Mouse (Mus musculus): ENCODE results near the gene Wdr31. TPM values are rescaled to one million over a fixed set of nuclear protein-coding genes. Genes with fewer than 3 reads are reported as not detected.

Gene Wdr31
- polyA plus RNA-seq, 1 experiment from 2014 or later, result 6.8 TPM

GRCm38 (mm10) chr4:62515490-62515889, 44.8 kb upstream of the Wdr31 start:
- no peak for ATAC-seq (ENCODE audit: insufficient read depth, low FRiP score)

GRCm38 (mm10) chr4:62514995-62515394, 44.3 kb upstream of the Wdr31 start:
- peaks cover 14% of the 10 kb centered on the region for H3K36me3 ChIP-seq (ENCODE audit: control insufficient read depth, insufficient read depth, low read length)
- H3K9ac ChIP-seq (ENCODE audit: low read length), result peak overlapping the region; percentile 33; the same call in 1 of the 2 replicates
- H3K4me3 ChIP-seq (replicated peaks; ENCODE audit: low read length), result no peak overlapping the region
- peak overlapping the region; percentile 52 for H3K27ac ChIP-seq (ENCODE audit: low read length)
- no peaks in the 10 kb centered on the region for H3K27me3 ChIP-seq (ENCODE audit: control insufficient read depth, insufficient read depth, low read length)
- peak overlapping the region; percentile 81 for H3K4me2 ChIP-seq (ENCODE audit: low read depth, low read length)
- H3K4me1 ChIP-seq (ENCODE audit: control insufficient read depth, insufficient read depth, low read length), result peaks cover 42% of the 10 kb centered on the region
- no peak for ATAC-seq (ENCODE audit: insufficient read depth, low FRiP score)
- H3K9me3 ChIP-seq (replicated peaks; ENCODE audit: control insufficient read depth, low read length), result no peaks in the 10 kb centered on the region
- WGBS, result 81% methylated on average over 7 of the region's 7 CpGs

More at GRCm38 (mm10) chr4:62515490-62515889, 44.8 kb upstream of the Wdr31 start:
- H3K36me3 ChIP-seq (ENCODE audit: control insufficient read depth, insufficient read depth, low read length), result peaks cover 14% of the 10 kb centered on the region
- H3K9me3 ChIP-seq (replicated peaks; ENCODE audit: control insufficient read depth, low read length), result no peaks in the 10 kb centered on the region
- peak overlapping the region; percentile 52 for H3K27ac ChIP-seq (ENCODE audit: low read length)
- 60% methylated on average over 3 of the region's 3 CpGs for WGBS
- H3K9ac ChIP-seq (ENCODE audit: low read length), result peak overlapping the region; percentile 56
- peaks cover 42% of the 10 kb centered on the region for H3K4me1 ChIP-seq (ENCODE audit: control insufficient read depth, insufficient read depth, low read length)
- no peaks in the 10 kb centered on the region for H3K27me3 ChIP-seq (ENCODE audit: control insufficient read depth, insufficient read depth, low read length)
- peak overlapping the region; percentile 18 for H3K4me3 ChIP-seq (replicated peaks; ENCODE audit: low read length)
- peak overlapping the region; percentile 81 for H3K4me2 ChIP-seq (ENCODE audit: low read depth, low read length)

GRCm38 (mm10) chr4:62513998-62514506, 43.4 kb upstream of the Wdr31 start:
- ATAC-seq (ENCODE audit: insufficient read depth, low FRiP score), result no peak
- Histone ChIP-seq H3K9me3 (replicated peaks; ENCODE audit: control insufficient read depth, low read length) (no peaks in the 10 kb centered on the region), H3K4me1 (ENCODE audit: control insufficient read depth, insufficient read depth, low read length) (peaks cover 40% of the 10 kb centered on the region), H3K4me2 (ENCODE audit: low read depth, low read length) (no peak overlapping the region), H3K27ac (ENCODE audit: low read length) (no peak overlapping the region), H3K27me3 (ENCODE audit: control insufficient read depth, insufficient read depth, low read length) (no peaks in the 10 kb centered on the region), H3K9ac (ENCODE audit: low read length) (no peak overlapping the region), H3K36me3 (ENCODE audit: control insufficient read depth, insufficient read depth, low read length) (peaks cover 19% of the 10 kb centered on the region), H3K4me3 (replicated peaks; ENCODE audit: low read length) (no peak overlapping the region)
- WGBS, result 55% methylated on average over 11 of the region's 11 CpGs

GRCm38 (mm10) chr4:62509946-62510345, 39.2 kb upstream of the Wdr31 start:
- 86% methylated on average over 11 of the region's 11 CpGs for WGBS
- Histone ChIP-seq H3K36me3 (ENCODE audit: control insufficient read depth, insufficient read depth, low read length) (peaks cover 22% of the 10 kb centered on the region), H3K4me3 (replicated peaks; ENCODE audit: low read length) (no peak overlapping the region), H3K4me2 (ENCODE audit: low read depth, low read length) (no peak overlapping the region), H3K27me3 (ENCODE audit: control insufficient read depth, insufficient read depth, low read length) (no peaks in the 10 kb centered on the region), H3K9ac (ENCODE audit: low read length) (no peak overlapping the region), H3K4me1 (ENCODE audit: control insufficient read depth, insufficient read depth, low read length) (0 out of 2 replicates have a peak, but pooled peaks cover under 1% of the 10 kb centered on the region), H3K9me3 (replicated peaks; ENCODE audit: control insufficient read depth, low read length) (no peaks in the 10 kb centered on the region), H3K27ac (ENCODE audit: low read length) (no peak overlapping the region)
- ATAC-seq (ENCODE audit: insufficient read depth, low FRiP score), result no peak

- H3K4me1 ChIP-seq (ENCODE audit: control insufficient read depth, insufficient read depth, low read length), result no peaks in the 10 kb centered on the region
- peaks cover 22% of the 10 kb centered on the region for H3K36me3 ChIP-seq (ENCODE audit: control insufficient read depth, insufficient read depth, low read length)
- H3K4me2 ChIP-seq (ENCODE audit: low read depth, low read length), result no peak overlapping the region
- no peaks in the 10 kb centered on the region for H3K27me3 ChIP-seq (ENCODE audit: control insufficient read depth, insufficient read depth, low read length)
- H3K9ac ChIP-seq (ENCODE audit: low read length), result no peak overlapping the region
- H3K4me3 ChIP-seq (replicated peaks; ENCODE audit: low read length), result no peak overlapping the region
- no peak overlapping the region for H3K27ac ChIP-seq (ENCODE audit: low read length)
- no peaks in the 10 kb centered on the region for H3K9me3 ChIP-seq (replicated peaks; ENCODE audit: control insufficient read depth, low read length)
- 89% methylated on average over 5 of the region's 5 CpGs for WGBS
- no peak for ATAC-seq (ENCODE audit: insufficient read depth, low FRiP score)
Observed at GRCm38 (mm10) chr4:62508839-62509238, 38.1 kb upstream of the Wdr31 start.

GRCm38 (mm10) chr4:62506798-62507197, 36.1 kb upstream of the Wdr31 start:
- Histone ChIP-seq H3K9ac (ENCODE audit: low read length) (no peak overlapping the region), H3K9me3 (replicated peaks; ENCODE audit: control insufficient read depth, low read length) (no peaks in the 10 kb centered on the region), H3K27me3 (ENCODE audit: control insufficient read depth, insufficient read depth, low read length) (no peaks in the 10 kb centered on the region), H3K4me3 (replicated peaks; ENCODE audit: low read length) (no peak overlapping the region), H3K4me1 (ENCODE audit: control insufficient read depth, insufficient read depth, low read length) (0 out of 2 replicates have a peak, but pooled peaks cover 5% of the 10 kb centered on the region), H3K36me3 (ENCODE audit: control insufficient read depth, insufficient read depth, low read length) (peaks cover 13% of the 10 kb centered on the region; the same call in 1 of the 2 replicates), H3K4me2 (ENCODE audit: low read depth, low read length) (no peak overlapping the region), H3K27ac (ENCODE audit: low read length) (no peak overlapping the region; the same call in 1 of the 2 replicates)
- ATAC-seq (ENCODE audit: insufficient read depth, low FRiP score), result no peak
- WGBS, result 55% methylated on average over 2 of the region's 2 CpGs

- Histone ChIP-seq H3K27ac (ENCODE audit: low read length) (no peak overlapping the region), H3K36me3 (ENCODE audit: control insufficient read depth, insufficient read depth, low read length) (peaks cover 9% of the 10 kb centered on the region; the same call in 1 of the 2 replicates), H3K9ac (ENCODE audit: low read length) (no peak overlapping the region), H3K4me2 (ENCODE audit: low read depth, low read length) (no peak overlapping the region), H3K27me3 (ENCODE audit: control insufficient read depth, insufficient read depth, low read length) (no peaks in the 10 kb centered on the region), H3K9me3 (replicated peaks; ENCODE audit: control insufficient read depth, low read length) (no peaks in the 10 kb centered on the region), H3K4me1 (ENCODE audit: control insufficient read depth, insufficient read depth, low read length) (peaks cover 6% of the 10 kb centered on the region; the same call in 1 of the 2 replicates), H3K4me3 (replicated peaks; ENCODE audit: low read length) (no peak overlapping the region)
- WGBS, result 82% methylated on average over 3 of the region's 3 CpGs
- ATAC-seq (ENCODE audit: insufficient read depth, low FRiP score), result no peak
Observed at GRCm38 (mm10) chr4:62505991-62506390, 35.3 kb upstream of the Wdr31 start.

- H3K4me2 ChIP-seq (ENCODE audit: low read depth, low read length), result peak within 1 kb of the TSS; percentile 76
- WGBS, result 57% methylated on average over 3 of the region's 3 CpGs
Observed at GRCm38 (mm10) chr4:62503374-62503970, 32.8 kb upstream of the Wdr31 start, which contains the start of gene Hdhd3. Gene Hdhd3, minus strand, starts transcription at chr4:62503467.

GRCm38 (mm10) chr4:62502969-62503368, 32.3 kb upstream of the Wdr31 start:
- no peaks in the 10 kb centered on the region for H3K9me3 ChIP-seq (replicated peaks; ENCODE audit: control insufficient read depth, low read length)
- peaks cover 10% of the 10 kb centered on the region; the same call in 1 of the 2 replicates for H3K4me1 ChIP-seq (ENCODE audit: control insufficient read depth, insufficient read depth, low read length)
- H3K4me2 ChIP-seq (ENCODE audit: low read depth, low read length), result peak overlapping the region; percentile 76
- 47% methylated on average over 7 of the region's 7 CpGs for WGBS
- H3K4me3 ChIP-seq (replicated peaks; ENCODE audit: low read length), result no peak overlapping the region
- no peak overlapping the region for H3K9ac ChIP-seq (ENCODE audit: low read length)
- no peaks in the 10 kb centered on the region for H3K27me3 ChIP-seq (ENCODE audit: control insufficient read depth, insufficient read depth, low read length)
- H3K27ac ChIP-seq (ENCODE audit: low read length), result peak overlapping the region; percentile 92
- peaks cover 14% of the 10 kb centered on the region; the same call in 1 of the 2 replicates for H3K36me3 ChIP-seq (ENCODE audit: control insufficient read depth, insufficient read depth, low read length)
- no peak for ATAC-seq (ENCODE audit: insufficient read depth, low FRiP score)

More at GRCm38 (mm10) chr4:62503374-62503970, 32.8 kb upstream of the Wdr31 start, which contains the start of gene Hdhd3:
- peaks cover 14% of the 10 kb centered on the region; the same call in 1 of the 2 replicates for H3K36me3 ChIP-seq (ENCODE audit: control insufficient read depth, insufficient read depth, low read length)
- peak within 1 kb of the TSS; percentile 84 for H3K9ac ChIP-seq (ENCODE audit: low read length)
- H3K27me3 ChIP-seq (ENCODE audit: control insufficient read depth, insufficient read depth, low read length), result no peaks in the 10 kb centered on the region
- peak within 1 kb of the TSS; percentile 92 for H3K27ac ChIP-seq (ENCODE audit: low read length)
- ATAC-seq (ENCODE audit: insufficient read depth, low FRiP score), result no peak
- no peaks in the 10 kb centered on the region for H3K9me3 ChIP-seq (replicated peaks; ENCODE audit: control insufficient read depth, low read length)
- peaks cover 10% of the 10 kb centered on the region; the same call in 1 of the 2 replicates for H3K4me1 ChIP-seq (ENCODE audit: control insufficient read depth, insufficient read depth, low read length)
- H3K4me3 ChIP-seq (replicated peaks; ENCODE audit: low read length), result peak within 1 kb of the TSS; percentile 78
